Mouse (Mus musculus): ENCODE data around the gene Itgb8. TPM values are rescaled to one million over a fixed set of nuclear protein-coding genes. Genes with fewer than 3 reads are reported as not detected.

The Itgb8 gene
- total RNA-seq, 2 experiments from 2014 or later, result 1.2 to 3.8 TPM

DNA sequence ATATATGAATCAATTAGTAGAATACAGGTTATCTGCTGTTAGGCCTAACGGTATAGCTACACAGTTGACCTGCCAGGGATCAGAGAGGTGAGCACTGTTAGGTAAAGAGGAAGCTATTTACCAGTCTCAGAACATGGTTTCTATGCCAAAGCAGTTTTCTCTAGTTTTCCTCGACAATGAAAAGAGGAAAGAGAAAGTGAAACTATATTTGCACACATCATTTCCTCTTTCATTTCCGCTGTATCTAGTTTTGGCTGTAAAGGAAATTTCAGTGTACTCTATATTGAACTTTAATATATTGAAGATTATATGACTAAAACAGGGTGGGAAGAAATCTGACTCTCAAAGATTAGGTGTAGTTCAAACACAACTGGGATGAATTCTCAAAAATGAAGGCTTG lies 81.5 kb downstream of the Itgb8 start:
- intact Hi-C loops (cut with DNase I; ENCODE audit: low total_unique reads), result no loop called here
- no peak for DNase-seq

DNA sequence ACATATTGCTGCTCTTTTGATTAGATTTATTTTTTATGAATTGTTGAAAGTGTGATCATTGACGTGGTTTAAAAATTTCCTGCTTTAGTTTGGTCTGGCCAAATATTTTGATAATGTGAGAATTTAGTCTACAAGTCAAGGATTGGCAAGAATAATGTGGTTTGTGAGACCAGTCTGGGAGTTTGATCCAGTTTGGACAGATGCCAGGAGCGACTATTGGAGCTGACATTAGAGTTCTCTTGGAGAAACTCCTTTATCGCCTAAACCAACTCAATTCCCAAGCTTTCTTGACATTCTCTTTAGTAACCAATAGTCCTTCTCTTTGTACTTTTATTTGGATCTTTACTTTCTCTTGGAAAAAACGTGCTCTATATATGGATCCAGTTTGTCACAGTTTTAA lies 83.0 kb downstream of the Itgb8 start:
- intact Hi-C loops (cut with DNase I; ENCODE audit: low total_unique reads), result no loop called here
- no peak for DNase-seq

GRCm38 (mm10) chr12:119150956-119151355 lies 87.6 kb downstream of the Itgb8 start:
- DNase-seq, result no peak
- intact Hi-C loops (cut with DNase I; ENCODE audit: low total_unique reads), result no loop called here

- DNase-seq, result no peak
- intact Hi-C loops (cut with DNase I; ENCODE audit: low total_unique reads), result no loop called here
Observed at GRCm38 (mm10) chr12:119147753-119148152, 90.8 kb downstream of the Itgb8 start.

- intact Hi-C loops (cut with DNase I; ENCODE audit: low total_unique reads), result no loop called here
- no peak for DNase-seq
Observed at GRCm38 (mm10) chr12:119146031-119146430, 92.6 kb downstream of the Itgb8 start.

GRCm38 (mm10) chr12:119137946-119138345 lies 100.7 kb downstream of the Itgb8 start:
- no peak for DNase-seq
- intact Hi-C loops (cut with DNase I; ENCODE audit: low total_unique reads), result no loop called here

GRCm38 (mm10) chr12:119113522-119114135 lies 125.0 kb downstream of the Itgb8 start:
- no peak for DNase-seq
- intact Hi-C loops (cut with DNase I; ENCODE audit: low total_unique reads), result no loop called here

- intact Hi-C loops (cut with DNase I; ENCODE audit: low total_unique reads), result no loop called here
- DNase-seq, result no peak
Observed at GRCm38 (mm10) chr12:119110091-119110490, 128.5 kb downstream of the Itgb8 start.

Other genes with a start within 250 kb of the Itgb8 start
- gene Macc1, start 75.5 kb upstream of the Itgb8 start, total RNA-seq (2021), result not detected